Mouse (Mus musculus) kidney, embryonic 16.5 days (tissue): ENCODE data around the gene Oca2. TPM values are rescaled to one million over a fixed set of nuclear protein-coding genes. Genes with fewer than 3 reads are reported as not detected.

Experiments
- polyA plus RNA-seq: library from polyadenylated mRNA; unstranded; fragments of >200 nt; fragmentation: Nextera tagmentation; extraction: Ambion mirVana; gene quantifications from 2 replicates; pipeline ENCODE4 v1.2.1, GENCODE M21; 2015

Gene Oca2
- polyA plus RNA-seq, 1 experiment from 2014 or later = 0.12 TPM

Other genes with a start within 250 kb of the Oca2 start
- gene Nipa1, start 219.8 kb upstream of the Oca2 start, polyA plus RNA-seq = 4.4 and 5.9 TPM in 2 replicates
- 19.2 and 26.9 TPM in 2 replicates for gene Herc2, start 189.6 kb upstream of the Oca2 start, polyA plus RNA-seq